Mouse (Mus musculus) heart, embryonic 12.5 days (tissue): ENCODE results near the gene P2ry1. TPM values are rescaled to one million over a fixed set of nuclear protein-coding genes. Genes with fewer than 3 reads are reported as not detected.

Experiments used
- ATAC-seq: fragments of 200-750 bp; cut with Nextera tagmentation; 2 replicates; pipeline ENCODE4 v1.8.0; 2017; ENCODE audit warnings: moderate TSS enrichment, moderate library complexity; ENCODE audit not compliant: insufficient number of reproducible peaks, low FRiP score
- H3K27ac ChIP-seq: fragments of 300-500 bp; sonication (generic); 2 replicates; pipeline ENCODE4 v1.5.1; 2016; ENCODE audit warnings: mild to moderate bottlenecking, moderate library complexity; ENCODE audit not compliant: poor library complexity, severe bottlenecking
- H3K27me3 ChIP-seq: fragments of 300-500 bp; sonication (generic); replicated peaks from 2 replicates; pipeline ENCODE4 v1.6.1; 2016; ENCODE audit warnings: mild to moderate bottlenecking, moderate library complexity
- H3K36me3 ChIP-seq: fragments of 300-500 bp; sonication (generic); 2 replicates; pipeline ENCODE4 v1.6.1; 2016; ENCODE audit warnings: mild to moderate bottlenecking, moderate library complexity
- H3K4me1 ChIP-seq: fragments of 300-500 bp; sonication (generic); replicated peaks from 2 replicates; pipeline ENCODE4 v1.6.1; 2016; ENCODE audit warnings: mild to moderate bottlenecking
- H3K4me2 ChIP-seq: fragments of 300-500 bp; sonication (generic); 2 replicates; pipeline ENCODE4 v1.6.1; 2016; ENCODE audit warnings: mild to moderate bottlenecking, moderate library complexity
- H3K4me3 ChIP-seq: fragments of 300-500 bp; sonication (generic); 2 replicates; pipeline ENCODE4 v1.5.1; 2016; ENCODE audit warnings: mild to moderate bottlenecking
- H3K9ac ChIP-seq: fragments of 300-500 bp; sonication (generic); 2 replicates; pipeline ENCODE4 v1.6.1; 2016; ENCODE audit warnings: mild to moderate bottlenecking, moderate library complexity
- H3K9me3 ChIP-seq: fragments of 300-500 bp; sonication (generic); replicated peaks from 2 replicates; pipeline ENCODE4 v1.6.1; 2016; ENCODE audit warnings: mild to moderate bottlenecking, moderate library complexity
- WGBS: fragments of 180-500 bp; shearing (Covaris S2); methylation state at CpG from one replicate; pipeline ENCODE4 v1.1.7; 2016; 5-methylcytosine and 5-hydroxymethylcytosine counted together
- polyA plus RNA-seq: library from polyadenylated mRNA; unstranded; fragments of >200 nt; fragmentation: Nextera tagmentation; extraction: Ambion mirVana; gene quantifications from 2 replicates; pipeline ENCODE4 v1.2.1, GENCODE M21; 2016

Gene P2ry1
- polyA plus RNA-seq, result 8.4 and 8.9 TPM in 2 replicates

GRCm38 (mm10) chr3:61002587-61003501, at the start of gene P2ry1:
P2ry1 (plus strand) TSS chr3:61002795.
- under 1% methylated on average over 90 of the region's 90 CpGs for WGBS
- Histone ChIP-seq H3K27ac (peak within 1 kb of the TSS; percentile 67), H3K4me2 (peak within 1 kb of the TSS; percentile 96), H3K4me3 (peak within 1 kb of the TSS; percentile 72), H3K9me3 (no peaks in the 10 kb centered on the region), H3K36me3 (no peaks in the 10 kb centered on the region), H3K4me1 (peaks cover 7% of the 10 kb centered on the region), H3K9ac (peak within 1 kb of the TSS; percentile 75), H3K27me3 (peaks cover 15% of the 10 kb centered on the region)
- peak; percentile 99 for ATAC-seq

GRCm38 (mm10) chr3:60953199-60953736, 49.3 kb upstream of the P2ry1 start:
- Histone ChIP-seq H3K36me3 (no peaks in the 10 kb centered on the region), H3K9me3 (no peaks in the 10 kb centered on the region), H3K27ac (no peak overlapping the region), H3K27me3 (no peaks in the 10 kb centered on the region), H3K9ac (no peak overlapping the region), H3K4me2 (no peak overlapping the region), H3K4me1 (0 out of 2 replicates have a peak, but pooled peaks cover 9% of the 10 kb centered on the region), H3K4me3 (no peak overlapping the region)
- no peak for ATAC-seq
- 64% methylated on average over 5 of the region's 5 CpGs for WGBS

GRCm38 (mm10) chr3:60954073-60954472, 48.5 kb upstream of the P2ry1 start:
- Histone ChIP-seq H3K27ac (no peak overlapping the region), H3K4me1 (0 out of 2 replicates have a peak, but pooled peaks cover 9% of the 10 kb centered on the region), H3K9me3 (no peaks in the 10 kb centered on the region), H3K27me3 (no peaks in the 10 kb centered on the region), H3K36me3 (no peaks in the 10 kb centered on the region), H3K4me2 (no peak overlapping the region), H3K9ac (no peak overlapping the region), H3K4me3 (no peak overlapping the region)
- peak; percentile 67; the same call in 1 of the 2 replicates for ATAC-seq
- 50% methylated on average over 2 of the region's 2 CpGs for WGBS

- Histone ChIP-seq H3K4me3 (no peak overlapping the region), H3K27me3 (no peaks in the 10 kb centered on the region), H3K9ac (no peak overlapping the region), H3K9me3 (no peaks in the 10 kb centered on the region), H3K36me3 (no peaks in the 10 kb centered on the region), H3K4me2 (no peak overlapping the region), H3K27ac (no peak overlapping the region), H3K4me1 (0 out of 2 replicates have a peak, but pooled peaks cover 6% of the 10 kb centered on the region)
- WGBS, result 81% methylated on average over 2 of the region's 2 CpGs
- ATAC-seq, result no peak
Measured at GRCm38 (mm10) chr3:60958769-60959168, 43.8 kb upstream of the P2ry1 start.

GRCm38 (mm10) chr3:60965137-60965536, 37.5 kb upstream of the P2ry1 start:
- Histone ChIP-seq H3K4me2 (no peak overlapping the region), H3K9me3 (no peaks in the 10 kb centered on the region), H3K36me3 (no peaks in the 10 kb centered on the region), H3K27ac (no peak overlapping the region), H3K4me3 (no peak overlapping the region), H3K4me1 (no peaks in the 10 kb centered on the region), H3K9ac (no peak overlapping the region), H3K27me3 (no peaks in the 10 kb centered on the region)
- ATAC-seq, result no peak
- 46% methylated on average over 2 of the region's 2 CpGs for WGBS

GRCm38 (mm10) chr3:60974944-60975343, 27.7 kb upstream of the P2ry1 start:
- no peak overlapping the region for H3K27ac ChIP-seq
- H3K36me3 ChIP-seq, result no peaks in the 10 kb centered on the region
- ATAC-seq, result no peak
- no peak overlapping the region for H3K4me3 ChIP-seq
- H3K4me2 ChIP-seq, result no peak overlapping the region
- H3K4me1 ChIP-seq, result no peaks in the 10 kb centered on the region
- H3K9ac ChIP-seq, result no peak overlapping the region
- 79% methylated on average over 1 of the region's 1 CpGs for WGBS
- H3K9me3 ChIP-seq, result no peaks in the 10 kb centered on the region
- no peaks in the 10 kb centered on the region for H3K27me3 ChIP-seq

- ATAC-seq, result no peak
- Histone ChIP-seq H3K4me3 (no peak overlapping the region), H3K27me3 (no peaks in the 10 kb centered on the region), H3K4me1 (no peaks in the 10 kb centered on the region), H3K27ac (no peak overlapping the region), H3K9ac (no peak overlapping the region), H3K4me2 (no peak overlapping the region), H3K9me3 (0 out of 2 replicates have a peak, but pooled peaks cover 2% of the 10 kb centered on the region), H3K36me3 (no peaks in the 10 kb centered on the region)
- 67% methylated on average over 3 of the region's 3 CpGs for WGBS
Measured at GRCm38 (mm10) chr3:60982109-60982508, 20.5 kb upstream of the P2ry1 start.

- no peaks in the 10 kb centered on the region for H3K9me3 ChIP-seq
- H3K4me1 ChIP-seq, result no peaks in the 10 kb centered on the region
- 0 out of 2 replicates have a peak, but pooled peaks cover 6% of the 10 kb centered on the region for H3K27me3 ChIP-seq
- H3K4me2 ChIP-seq, result no peak overlapping the region
- H3K36me3 ChIP-seq, result no peaks in the 10 kb centered on the region
- no peak overlapping the region for H3K9ac ChIP-seq
- H3K4me3 ChIP-seq, result no peak overlapping the region
- ATAC-seq, result no peak
- no peak overlapping the region for H3K27ac ChIP-seq
- WGBS, result 78% methylated on average over 3 of the region's 3 CpGs
Measured at GRCm38 (mm10) chr3:60998064-60998463, 4.5 kb upstream of the P2ry1 start.

- Histone ChIP-seq H3K9me3 (no peaks in the 10 kb centered on the region), H3K4me2 (no peak overlapping the region), H3K36me3 (no peaks in the 10 kb centered on the region), H3K27ac (no peak overlapping the region), H3K27me3 (peaks cover 15% of the 10 kb centered on the region), H3K4me1 (peaks cover 7% of the 10 kb centered on the region), H3K9ac (no peak overlapping the region), H3K4me3 (no peak overlapping the region)
- ATAC-seq, result no peak
Measured at GRCm38 (mm10) chr3:60999715-61000114, 2.9 kb upstream of the P2ry1 start.

- Histone ChIP-seq H3K4me3 (no peak overlapping the region), H3K9ac (no peak overlapping the region), H3K4me1 (peaks cover 7% of the 10 kb centered on the region), H3K4me2 (no peak overlapping the region), H3K36me3 (no peaks in the 10 kb centered on the region), H3K9me3 (no peaks in the 10 kb centered on the region), H3K27me3 (peaks cover 15% of the 10 kb centered on the region), H3K27ac (no peak overlapping the region)
- 63% methylated on average over 4 of the region's 4 CpGs for WGBS
- no peak for ATAC-seq
Measured at GRCm38 (mm10) chr3:61000747-61001146, 1.8 kb upstream of the P2ry1 start.

- Histone ChIP-seq H3K4me3 (peak overlapping the region; percentile 72), H3K9ac (peak overlapping the region; percentile 75), H3K27me3 (peaks cover 15% of the 10 kb centered on the region), H3K4me1 (peaks cover 7% of the 10 kb centered on the region), H3K9me3 (no peaks in the 10 kb centered on the region), H3K4me2 (peak overlapping the region; percentile 96), H3K27ac (no peak overlapping the region; the same call in 1 of the 2 replicates), H3K36me3 (no peaks in the 10 kb centered on the region)
- 3% methylated on average over 20 of the region's 20 CpGs for WGBS
- peak; percentile 60 for ATAC-seq
Measured at GRCm38 (mm10) chr3:61001852-61002586, 576 bp upstream of the P2ry1 start.
